Mouse (Mus musculus) kidney, postnatal 10 days (tissue): Measurements from ENCODE around the gene Patl2.
"Not testable (repeated sequence)": the region's sequence is repeated elsewhere in the genome, so short reads cannot be mapped to it uniquely, and the experiment has no call there.

Experiments used
- DNase-seq: peaks from one replicate; pipeline ENCODE4 v3.0.0; 2021; ENCODE audit warnings: mixed read lengths

Patl2 gene

GRCm38 (mm10) chr2:122141332-122141967 lies 44.5 kb downstream of the Patl2 start:
- no peak for DNase-seq

DNA sequence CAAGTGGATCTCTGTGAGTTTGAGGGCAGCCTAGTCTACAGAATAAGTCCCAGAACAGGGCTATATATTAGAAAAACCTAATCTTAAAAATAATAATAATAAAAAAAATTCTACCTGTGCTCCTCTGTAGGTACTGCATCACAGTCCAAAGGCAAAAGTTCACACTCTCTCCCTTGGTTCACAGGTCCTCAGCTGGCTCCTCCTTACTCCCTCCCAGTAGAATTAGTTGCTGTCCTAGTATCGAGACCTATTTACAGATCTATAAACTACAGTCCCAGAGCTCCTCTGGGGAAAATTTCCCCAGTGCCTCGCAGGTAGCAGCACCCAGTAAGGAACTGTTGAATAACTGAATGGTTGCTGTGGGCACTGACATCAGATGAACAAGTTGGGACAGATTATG lies 45.2 kb downstream of the Patl2 start:
- DNase-seq, result no peak

- DNase-seq, result no peak
These were observed 48.0 kb downstream of the Patl2 start for GRCm38 (mm10) chr2:122137839-122138465.

- DNase-seq, result no peak
These were observed 53.4 kb downstream of the Patl2 start for GRCm38 (mm10) chr2:122132618-122133017.

DNA sequence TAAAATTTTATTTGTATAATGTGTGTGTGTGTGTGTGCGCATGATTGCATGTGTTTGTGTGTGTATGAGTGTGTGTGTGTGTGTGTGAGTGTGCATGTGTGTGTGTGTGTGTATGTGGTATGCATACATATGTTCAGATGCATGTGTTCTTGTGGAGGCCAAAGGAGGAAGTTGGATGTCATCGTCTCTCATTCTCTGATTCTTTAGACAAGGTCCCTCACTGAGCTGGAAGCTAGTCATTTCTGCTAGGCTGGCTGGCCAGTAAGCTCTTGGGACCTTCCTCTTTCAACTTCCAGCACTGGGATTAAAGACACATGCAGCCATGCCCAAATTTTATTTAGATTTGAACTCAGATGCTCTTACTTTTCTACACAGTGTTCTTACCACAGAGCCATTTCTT lies 53.9 kb downstream of the Patl2 start:
- DNase-seq, result no peak

GRCm38 (mm10) chr2:122127635-122128034 lies 58.4 kb downstream of the Patl2 start:
- no peak for DNase-seq

GRCm38 (mm10) chr2:122126765-122127347 lies 59.1 kb downstream of the Patl2 start:
- no peak for DNase-seq

- DNase-seq, result no peak
These were observed 60.1 kb downstream of the Patl2 start for GRCm38 (mm10) chr2:122125680-122126572.

- peak; percentile 99 for DNase-seq
These were observed 67.7 kb downstream of the Patl2 start, which contains the start of gene Spg11 for GRCm38 (mm10) chr2:122117961-122118958. Spg11 (minus strand) TSS chr2:122118386.

- DNase-seq, result no peak
These were observed 69.1 kb downstream of the Patl2 start for GRCm38 (mm10) chr2:122116888-122117287.

GRCm38 (mm10) chr2:122109714-122110113 lies 76.3 kb downstream of the Patl2 start:
- no peak for DNase-seq

DNA sequence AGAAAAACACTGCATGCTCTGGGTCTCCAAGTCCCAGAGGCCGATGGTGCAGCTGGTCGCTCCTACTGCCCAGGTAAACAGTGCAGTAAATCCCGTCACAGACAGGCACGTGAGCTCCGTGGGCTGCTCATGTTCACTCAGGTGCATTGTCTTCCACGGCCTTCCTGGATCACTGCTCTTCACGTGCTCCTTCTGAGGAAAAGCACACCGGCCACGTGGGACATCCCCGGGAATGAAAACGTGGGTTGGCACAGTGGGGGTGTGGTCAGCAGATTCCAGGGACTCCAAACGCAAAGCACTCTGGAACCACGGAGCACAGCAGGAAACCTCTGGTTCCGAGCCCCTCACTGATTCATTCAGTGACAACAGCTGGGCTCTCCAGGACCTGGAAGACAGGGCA lies 77.9 kb downstream of the Patl2 start:
- peak; percentile 31 for DNase-seq

- peak; percentile 28 for DNase-seq
These were observed 83.9 kb downstream of the Patl2 start for GRCm38 (mm10) chr2:122102070-122102469.

DNA sequence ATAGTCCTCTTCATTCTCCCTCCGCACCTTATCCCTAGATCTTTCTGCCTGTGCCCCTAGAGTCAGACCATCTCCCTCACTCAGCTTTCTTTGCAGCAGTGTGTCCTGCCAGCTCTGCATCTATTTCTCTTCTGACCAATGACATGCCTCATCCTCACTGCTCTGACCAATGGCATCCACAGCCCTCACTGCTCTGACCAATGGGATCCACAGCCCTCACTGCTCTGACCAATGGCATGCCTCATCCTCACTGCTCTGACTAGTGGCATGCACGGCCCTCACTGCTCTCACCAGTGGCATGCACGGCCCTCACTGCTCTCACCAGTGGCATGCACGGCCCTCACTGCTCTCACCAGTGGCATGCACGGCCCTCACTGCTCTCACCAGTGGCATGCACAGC lies 88.3 kb downstream of the Patl2 start:
- not testable (repeated sequence) for DNase-seq

- DNase-seq, result no peak
These were observed 92.1 kb downstream of the Patl2 start for GRCm38 (mm10) chr2:122093844-122094243.

GRCm38 (mm10) chr2:122086446-122086845 lies 99.5 kb downstream of the Patl2 start:
- DNase-seq, result peak; percentile 43

DNA sequence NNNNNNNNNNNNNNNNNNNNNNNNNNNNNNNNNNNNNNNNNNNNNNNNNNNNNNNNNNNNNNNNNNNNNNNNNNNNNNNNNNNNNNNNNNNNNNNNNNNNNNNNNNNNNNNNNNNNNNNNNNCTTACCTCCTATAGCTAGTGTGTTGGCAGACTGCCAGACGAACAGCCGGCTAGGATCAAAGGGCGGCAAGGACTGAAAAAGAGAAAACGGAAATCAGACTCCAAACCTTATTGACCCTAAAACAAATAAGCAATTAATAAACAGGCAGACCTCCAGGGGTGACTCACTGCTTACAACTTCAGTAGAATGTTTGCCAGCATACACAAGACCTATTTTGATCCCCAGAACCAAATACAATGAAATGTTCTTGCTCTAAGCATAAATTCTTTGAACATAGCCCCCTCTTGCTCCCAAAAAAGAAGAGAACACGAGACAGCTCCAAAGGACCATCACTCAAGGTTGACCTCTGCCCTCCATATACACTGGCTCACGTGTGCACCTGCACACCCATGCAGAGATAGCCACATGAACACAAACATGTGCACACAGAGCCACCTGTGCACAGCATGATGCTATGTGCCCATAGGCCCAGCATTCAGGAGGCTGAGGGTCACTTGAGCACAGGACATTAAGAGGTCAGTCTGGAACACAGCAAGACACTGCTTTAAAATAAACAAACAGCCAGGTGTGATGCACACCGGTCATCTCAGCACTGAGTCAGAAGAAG lies 104.1 kb downstream of the Patl2 start:
- DNase-seq, result peak; percentile 68
